Mouse (Mus musculus) heart, adult 11 months (tissue): ENCODE data around the gene Kat2a.
"Not testable (repeated sequence)": the region's sequence is repeated elsewhere in the genome, so short reads cannot be mapped to it uniquely, and the experiment has no call there.

Source experiments
- DNase-seq: peaks from one replicate; pipeline ENCODE4 v3.0.0; 2022

Kat2a gene

GRCm38 (mm10) chr11:100655589-100655988 is 56.7 kb downstream of the Kat2a start:
- DNase-seq, result not testable (repeated sequence)
